ENCODE assay signal across 7 mouse cellular contexts in the genomic region with DNA sequence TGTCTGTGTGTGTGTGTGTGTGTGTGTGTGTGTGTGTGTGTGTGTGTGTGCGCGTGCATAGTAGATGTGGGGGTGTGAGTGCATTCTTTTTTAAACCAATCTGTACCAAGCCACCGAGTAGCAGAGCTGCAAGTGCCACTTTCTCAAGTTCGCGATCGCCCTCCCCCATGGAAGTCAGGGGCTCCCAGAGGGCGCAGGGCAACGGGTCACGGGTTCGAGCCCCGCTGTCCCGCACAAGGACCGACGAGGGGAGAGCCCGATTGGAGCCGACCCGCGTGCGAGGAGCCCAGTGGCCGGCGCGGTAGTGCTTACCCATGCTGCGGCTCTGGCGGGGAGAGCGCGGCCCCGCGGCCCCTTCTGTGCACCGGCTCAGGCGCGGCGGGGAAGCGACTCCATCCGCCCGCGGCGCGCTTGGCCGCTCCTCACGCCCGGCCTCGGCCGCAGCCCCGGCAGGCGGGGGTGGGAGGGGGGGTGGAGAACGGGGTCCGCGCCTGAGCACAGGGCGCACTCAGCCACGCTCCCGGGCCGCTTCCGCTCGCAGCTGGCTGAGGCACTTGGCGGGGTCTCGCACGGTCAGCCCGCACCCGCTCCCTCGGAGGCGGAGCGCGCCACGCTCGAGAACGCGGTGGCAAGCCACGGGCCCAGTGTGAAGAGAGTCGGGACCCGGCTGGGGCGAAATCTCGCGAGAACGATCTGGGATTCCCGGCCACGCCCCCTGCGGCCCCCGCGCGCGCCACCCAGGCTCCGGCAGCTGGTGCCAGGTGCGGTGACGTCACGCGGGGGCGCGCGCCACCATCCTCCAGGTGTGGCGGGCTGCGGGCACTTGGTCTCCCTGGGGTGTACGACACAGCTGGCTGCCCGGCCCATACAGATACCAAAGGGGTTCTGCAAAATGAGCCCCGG. TPM values are rescaled to one million over a fixed set of nuclear protein-coding genes. Genes with fewer than 3 reads are reported as not detected.
A peak's percentile ranks its signal among the peaks of the same experiment; 100 is the strongest.
DNase-seq lines count a peak whose midpoint lies in the region; ATAC-seq and TF ChIP-seq lines count a peak whose summit lies in the region.

A gene (minus strand): TSS at position 665 of the 903 bp plus-strand sequence.

- intact Hi-C loops in left cerebral cortex, postnatal 4 days (cut with DNase I) = no loop called here

- no peaks in the 10 kb centered on the region for H3K9me3 ChIP-seq in intestine, postnatal 0 days (ENCODE audit: control insufficient read depth)
- H3K9me3 ChIP-seq in midbrain, embryonic 12.5 days = no peaks in the 10 kb centered on the region

- H3K9ac ChIP-seq in intestine, postnatal 0 days (ENCODE audit: low read depth, low read length) = peak within 1 kb of the TSS; percentile 92
- peak within 1 kb of the TSS; percentile 93 for H3K9ac ChIP-seq in midbrain, embryonic 12.5 days (replicated peaks)

- TF ChIP-seq CTCF in intestine, postnatal 0 days (IDR thresholded peaks at IDR 0.05; ENCODE audit: low read depth) = peak; percentile 32; the same call in 1 of the 2 replicates
- no peak for TF ChIP-seq CTCF in small intestine, adult 2 months (IDR thresholded peaks at IDR 0.05; ENCODE audit: extremely low read depth, insufficient read length, insufficient replicate concordance, low read depth, low read length)

- peak within 1 kb of the TSS; percentile 85 for H3K4me2 ChIP-seq in intestine, postnatal 0 days (replicated peaks; ENCODE audit: low read depth)
- peak within 1 kb of the TSS; percentile 81 for H3K4me2 ChIP-seq in midbrain, embryonic 12.5 days (replicated peaks)

- DNase-seq in adrenal gland, adult 2 months = peak; percentile 98
- peak; percentile 90 for DNase-seq in embryo, embryonic 11.5 days (ENCODE audit: low read depth, low spot score)
- peak; percentile 97 to 98 for DNase-seq in gastrocnemius, postnatal 4 days (ENCODE audit: low spot score in 2 of 2)
- peak; percentile 97 for DNase-seq in left cerebral cortex, postnatal 4 days

- peak; percentile 92 for ATAC-seq in intestine, postnatal 0 days
- peak; percentile 98 for ATAC-seq in midbrain, embryonic 12.5 days (ENCODE audit: low FRiP score, low read depth)

- no peaks in the 10 kb centered on the region for H3K27me3 ChIP-seq in intestine, postnatal 0 days (replicated peaks; ENCODE audit: control insufficient read depth, insufficient read depth, low read length)
- H3K27me3 ChIP-seq in midbrain, embryonic 12.5 days = no peaks in the 10 kb centered on the region
- H3K27me3 ChIP-seq in small intestine, adult 2 months (ENCODE audit: control insufficient read depth, insufficient read depth, low read length) = no peaks in the 10 kb centered on the region

- TF ChIP-seq POLR2A in small intestine, adult 2 months (IDR thresholded peaks at IDR 0.05; ENCODE audit: low read depth, low read length) = peak; percentile 85; the same call in 1 of the 2 replicates

- H3K4me1 ChIP-seq in intestine, postnatal 0 days (replicated peaks; ENCODE audit: control insufficient read depth, insufficient read depth, low read length) = peaks cover 3% of the 10 kb centered on the region; the same call in 1 of the 2 replicates
- H3K4me1 ChIP-seq in midbrain, embryonic 12.5 days = peaks cover 13% of the 10 kb centered on the region
- H3K4me1 ChIP-seq in small intestine, adult 2 months (ENCODE audit: control insufficient read depth, insufficient read depth, insufficient read length, low read length) = peaks cover 6% of the 10 kb centered on the region; the same call in 1 of the 2 replicates

- peak within 1 kb of the TSS; percentile 98 for H3K27ac ChIP-seq in intestine, postnatal 0 days (ENCODE audit: low read depth, low read length)
- peak within 1 kb of the TSS; percentile 93 for H3K27ac ChIP-seq in midbrain, embryonic 12.5 days (replicated peaks)
- peak within 1 kb of the TSS; percentile 88 for H3K27ac ChIP-seq in small intestine, adult 2 months (ENCODE audit: insufficient read depth, low read depth, low read length)

- under 1% methylated on average over 76 of the region's 94 CpGs for WGBS in intestine, postnatal 0 days
- WGBS in midbrain, embryonic 12.5 days = under 1% methylated on average over 84 of the region's 94 CpGs
- under 1% methylated on average over 93 of the region's 94 CpGs for WGBS in small intestine, adult 2 months

- no peaks in the 10 kb centered on the region for H3K36me3 ChIP-seq in intestine, postnatal 0 days (ENCODE audit: control insufficient read depth, insufficient read depth)
- no peaks in the 10 kb centered on the region for H3K36me3 ChIP-seq in midbrain, embryonic 12.5 days
- H3K36me3 ChIP-seq in small intestine, adult 2 months (ENCODE audit: control insufficient read depth, insufficient read depth, low read length) = no peaks in the 10 kb centered on the region

- peak within 1 kb of the TSS; percentile 75 for H3K4me3 ChIP-seq in intestine, postnatal 0 days (ENCODE audit: low read depth, low read length)
- H3K4me3 ChIP-seq in midbrain, embryonic 12.5 days = peak within 1 kb of the TSS; percentile 91
- peak within 1 kb of the TSS; percentile 97 for H3K4me3 ChIP-seq in small intestine, adult 2 months (ENCODE audit: low read depth, low read length)

RNA-seq across cellular contexts. Expression of the gene that starts here (rescaled TPM):
- total RNA-seq in adrenal gland, adult 2 months (2021) = 10 to 100 TPM; 53.5 to 57.7 TPM
- polyA plus RNA-seq in adrenal gland, adult 2 months (2012; rRNA removed) = 19.7 and 31.1 TPM in 2 replicates
- 10 to 100 TPM; 35.0 to 37.1 TPM for total RNA-seq in gastrocnemius, postnatal 4 days (2021)
- 37.4 and 42.6 TPM in 2 replicates for polyA plus RNA-seq in intestine, postnatal 0 days (2015; fragmentation: Nextera tagmentation; extraction: Ambion mirVana)
- total RNA-seq in left cerebral cortex, postnatal 4 days (2021) = 10 to 100 TPM; 22.7 to 24.9 TPM
- polyA plus RNA-seq in midbrain, embryonic 12.5 days (2016; fragmentation: Nextera tagmentation; extraction: Ambion mirVana) = 13.2 and 14.6 TPM in 2 replicates
- polyA plus RNA-seq in small intestine, adult 2 months (2012; rRNA removed) = 8.3 and 17.9 TPM in 2 replicates

Comparison
In these comparisons a context has a peak if more than half of its experiments do, and no peak if none do; other contexts are left out.
1. Peak in every context shown above with its lines: DNase-seq, ATAC-seq, H3K4me3 ChIP-seq and H3K27ac ChIP-seq.